Mouse (Mus musculus): ENCODE results near the gene Socs2. TPM values are rescaled to one million over a fixed set of nuclear protein-coding genes. Genes with fewer than 3 reads are reported as not detected.

Gene Socs2
- polyA plus RNA-seq, 1 experiment from 2014 or later, result 19.4 TPM

- Histone ChIP-seq H3K4me2 (no peak overlapping the region), H3K9ac (ENCODE audit: low read depth, low read length) (no peak overlapping the region), H3K4me3 (ENCODE audit: low read depth, low read length) (no peak overlapping the region), H3K4me1 (replicated peaks; ENCODE audit: control insufficient read depth, insufficient read depth, low read length) (no peaks in the 10 kb centered on the region), H3K9me3 (ENCODE audit: control insufficient read depth, low read length) (no peaks in the 10 kb centered on the region), H3K36me3 (ENCODE audit: control insufficient read depth, insufficient read depth, low read length) (no peaks in the 10 kb centered on the region), H3K27me3 (replicated peaks; ENCODE audit: control insufficient read depth, insufficient read depth, low read length) (no peaks in the 10 kb centered on the region), H3K27ac (ENCODE audit: low read depth, low read length) (no peak overlapping the region)
- no peak for ATAC-seq (replicated peaks; ENCODE audit: low FRiP score)
- DNase-seq (ENCODE audit: low spot score), result no peak
- 82% methylated on average over 3 of the region's 3 CpGs for WGBS
Measured at GRCm38 (mm10) chr10:95371942-95372341, 45.0 kb downstream of the Socs2 start.

GRCm38 (mm10) chr10:95369190-95369589 lies 47.8 kb downstream of the Socs2 start:
- H3K27ac ChIP-seq (ENCODE audit: low read depth, low read length), result no peak overlapping the region
- no peaks in the 10 kb centered on the region for H3K36me3 ChIP-seq (ENCODE audit: control insufficient read depth, insufficient read depth, low read length)
- no peak for ATAC-seq (replicated peaks; ENCODE audit: low FRiP score)
- no peaks in the 10 kb centered on the region for H3K4me1 ChIP-seq (replicated peaks; ENCODE audit: control insufficient read depth, insufficient read depth, low read length)
- H3K9me3 ChIP-seq (ENCODE audit: control insufficient read depth, low read length), result no peaks in the 10 kb centered on the region
- no peak overlapping the region for H3K9ac ChIP-seq (ENCODE audit: low read depth, low read length)
- DNase-seq (ENCODE audit: low spot score), result no peak
- H3K27me3 ChIP-seq (replicated peaks; ENCODE audit: control insufficient read depth, insufficient read depth, low read length), result no peaks in the 10 kb centered on the region
- no peak overlapping the region for H3K4me3 ChIP-seq (ENCODE audit: low read depth, low read length)
- H3K4me2 ChIP-seq, result no peak overlapping the region

GRCm38 (mm10) chr10:95368151-95368550 lies 48.8 kb downstream of the Socs2 start:
- ATAC-seq (replicated peaks; ENCODE audit: low FRiP score) (no peak), DNase-seq (ENCODE audit: low spot score) (no peak)
- Histone ChIP-seq H3K27ac (ENCODE audit: low read depth, low read length) (no peak overlapping the region), H3K36me3 (ENCODE audit: control insufficient read depth, insufficient read depth, low read length) (no peaks in the 10 kb centered on the region), H3K9me3 (ENCODE audit: control insufficient read depth, low read length) (no peaks in the 10 kb centered on the region), H3K4me2 (no peak overlapping the region), H3K4me1 (replicated peaks; ENCODE audit: control insufficient read depth, insufficient read depth, low read length) (no peaks in the 10 kb centered on the region), H3K9ac (ENCODE audit: low read depth, low read length) (no peak overlapping the region), H3K27me3 (replicated peaks; ENCODE audit: control insufficient read depth, insufficient read depth, low read length) (no peaks in the 10 kb centered on the region), H3K4me3 (ENCODE audit: low read depth, low read length) (no peak overlapping the region)
- 87% methylated on average over 14 of the region's 14 CpGs for WGBS

GRCm38 (mm10) chr10:95367661-95368089 lies 49.3 kb downstream of the Socs2 start:
- WGBS, result 87% methylated on average over 9 of the region's 9 CpGs
- ATAC-seq (replicated peaks; ENCODE audit: low FRiP score), result no peak

GRCm38 (mm10) chr10:95367241-95367640 lies 49.7 kb downstream of the Socs2 start:
- no peak overlapping the region for H3K4me3 ChIP-seq (ENCODE audit: low read depth, low read length)
- no peaks in the 10 kb centered on the region for H3K36me3 ChIP-seq (ENCODE audit: control insufficient read depth, insufficient read depth, low read length)
- H3K27ac ChIP-seq (ENCODE audit: low read depth, low read length), result no peak overlapping the region
- 84% methylated on average over 7 of the region's 7 CpGs for WGBS
- H3K4me1 ChIP-seq (replicated peaks; ENCODE audit: control insufficient read depth, insufficient read depth, low read length), result no peaks in the 10 kb centered on the region
- H3K9ac ChIP-seq (ENCODE audit: low read depth, low read length), result no peak overlapping the region
- H3K27me3 ChIP-seq (replicated peaks; ENCODE audit: control insufficient read depth, insufficient read depth, low read length), result no peaks in the 10 kb centered on the region
- no peaks in the 10 kb centered on the region for H3K9me3 ChIP-seq (ENCODE audit: control insufficient read depth, low read length)
- no peak overlapping the region for H3K4me2 ChIP-seq
- DNase-seq (ENCODE audit: low spot score) (no peak), ATAC-seq (replicated peaks; ENCODE audit: low FRiP score) (no peak)

More at GRCm38 (mm10) chr10:95367661-95368089, 49.3 kb downstream of the Socs2 start:
- no peak overlapping the region for H3K4me3 ChIP-seq (ENCODE audit: low read depth, low read length)
- H3K27ac ChIP-seq (ENCODE audit: low read depth, low read length), result no peak overlapping the region
- no peaks in the 10 kb centered on the region for H3K4me1 ChIP-seq (replicated peaks; ENCODE audit: control insufficient read depth, insufficient read depth, low read length)
- no peak for DNase-seq (ENCODE audit: low spot score)
- H3K36me3 ChIP-seq (ENCODE audit: control insufficient read depth, insufficient read depth, low read length), result no peaks in the 10 kb centered on the region
- no peaks in the 10 kb centered on the region for H3K9me3 ChIP-seq (ENCODE audit: control insufficient read depth, low read length)
- no peak overlapping the region for H3K9ac ChIP-seq (ENCODE audit: low read depth, low read length)
- no peaks in the 10 kb centered on the region for H3K27me3 ChIP-seq (replicated peaks; ENCODE audit: control insufficient read depth, insufficient read depth, low read length)
- no peak overlapping the region for H3K4me2 ChIP-seq

GRCm38 (mm10) chr10:95362326-95362725 lies 54.7 kb downstream of the Socs2 start:
- Histone ChIP-seq H3K4me2 (no peak overlapping the region), H3K27me3 (replicated peaks; ENCODE audit: control insufficient read depth, insufficient read depth, low read length) (no peaks in the 10 kb centered on the region), H3K9me3 (ENCODE audit: control insufficient read depth, low read length) (no peaks in the 10 kb centered on the region), H3K4me1 (replicated peaks; ENCODE audit: control insufficient read depth, insufficient read depth, low read length) (no peaks in the 10 kb centered on the region), H3K4me3 (ENCODE audit: low read depth, low read length) (no peak overlapping the region), H3K27ac (ENCODE audit: low read depth, low read length) (no peak overlapping the region), H3K9ac (ENCODE audit: low read depth, low read length) (no peak overlapping the region), H3K36me3 (ENCODE audit: control insufficient read depth, insufficient read depth, low read length) (no peaks in the 10 kb centered on the region)
- ATAC-seq (replicated peaks; ENCODE audit: low FRiP score), result no peak
- 35% methylated on average over 2 of the region's 2 CpGs for WGBS
- no peak for DNase-seq (ENCODE audit: low spot score)

GRCm38 (mm10) chr10:95361260-95361841 lies 55.6 kb downstream of the Socs2 start:
- Histone ChIP-seq H3K4me3 (ENCODE audit: low read depth, low read length) (no peak overlapping the region), H3K9me3 (ENCODE audit: control insufficient read depth, low read length) (no peaks in the 10 kb centered on the region), H3K27me3 (replicated peaks; ENCODE audit: control insufficient read depth, insufficient read depth, low read length) (no peaks in the 10 kb centered on the region), H3K4me2 (no peak overlapping the region), H3K36me3 (ENCODE audit: control insufficient read depth, insufficient read depth, low read length) (no peaks in the 10 kb centered on the region), H3K27ac (ENCODE audit: low read depth, low read length) (no peak overlapping the region), H3K9ac (ENCODE audit: low read depth, low read length) (no peak overlapping the region), H3K4me1 (replicated peaks; ENCODE audit: control insufficient read depth, insufficient read depth, low read length) (no peaks in the 10 kb centered on the region)
- DNase-seq (ENCODE audit: low spot score) (no peak), ATAC-seq (replicated peaks; ENCODE audit: low FRiP score) (no peak)
- WGBS, result 84% methylated on average over 12 of the region's 12 CpGs

- H3K9ac ChIP-seq (ENCODE audit: low read depth, low read length), result no peak overlapping the region
- no peak overlapping the region for H3K4me2 ChIP-seq
- WGBS, result 80% methylated on average over 5 of the region's 5 CpGs
- ATAC-seq (replicated peaks; ENCODE audit: low FRiP score) (no peak), DNase-seq (ENCODE audit: low spot score) (no peak)
- no peaks in the 10 kb centered on the region for H3K4me1 ChIP-seq (replicated peaks; ENCODE audit: control insufficient read depth, insufficient read depth, low read length)
- no peak overlapping the region for H3K27ac ChIP-seq (ENCODE audit: low read depth, low read length)
- no peak overlapping the region for H3K4me3 ChIP-seq (ENCODE audit: low read depth, low read length)
- no peaks in the 10 kb centered on the region for H3K36me3 ChIP-seq (ENCODE audit: control insufficient read depth, insufficient read depth, low read length)
- H3K9me3 ChIP-seq (ENCODE audit: control insufficient read depth, low read length), result no peaks in the 10 kb centered on the region
- no peaks in the 10 kb centered on the region for H3K27me3 ChIP-seq (replicated peaks; ENCODE audit: control insufficient read depth, insufficient read depth, low read length)
Measured at GRCm38 (mm10) chr10:95360048-95360447, 56.9 kb downstream of the Socs2 start.

- no peak for DNase-seq (ENCODE audit: low spot score)
- no peak overlapping the region for H3K4me3 ChIP-seq (ENCODE audit: low read depth, low read length)
- H3K4me1 ChIP-seq (replicated peaks; ENCODE audit: control insufficient read depth, insufficient read depth, low read length), result no peaks in the 10 kb centered on the region
- no peak overlapping the region for H3K4me2 ChIP-seq
- no peaks in the 10 kb centered on the region for H3K36me3 ChIP-seq (ENCODE audit: control insufficient read depth, insufficient read depth, low read length)
- WGBS, result 76% methylated on average over 3 of the region's 3 CpGs
- H3K27me3 ChIP-seq (replicated peaks; ENCODE audit: control insufficient read depth, insufficient read depth, low read length), result no peaks in the 10 kb centered on the region
- H3K9ac ChIP-seq (ENCODE audit: low read depth, low read length), result no peak overlapping the region
- no peak for ATAC-seq (replicated peaks; ENCODE audit: low FRiP score)
- no peak overlapping the region for H3K27ac ChIP-seq (ENCODE audit: low read depth, low read length)
- no peaks in the 10 kb centered on the region for H3K9me3 ChIP-seq (ENCODE audit: control insufficient read depth, low read length)
Measured at GRCm38 (mm10) chr10:95357721-95358120, 59.3 kb downstream of the Socs2 start.
